Mouse (Mus musculus) C2C12 (cell line): ENCODE measurements around the gene Clybl. TPM values are rescaled to one million over a fixed set of nuclear protein-coding genes. Genes with fewer than 3 reads are reported as not detected.

Source experiments
- H3K27me3 ChIP-seq: one replicate; pipeline ENCODE4 v1.6.1; 2011; ENCODE audit not compliant: control insufficient read depth, insufficient read depth, insufficient read length
- H3K36me3 ChIP-seq: one replicate; pipeline ENCODE4 v1.6.1; 2011; ENCODE audit not compliant: control insufficient read depth, insufficient read depth
- H3K4me3 ChIP-seq: one replicate; pipeline ENCODE4 v1.5.1; 2011; ENCODE audit warnings: mild to moderate bottlenecking, control low read depth; ENCODE audit not compliant: poor library complexity, insufficient read depth, severe bottlenecking
- H3K79me2 ChIP-seq: one replicate; pipeline ENCODE4 v1.6.1; 2011; ENCODE audit not compliant: control insufficient read depth, insufficient read depth
- H3K79me3 ChIP-seq: one replicate; pipeline ENCODE4 v1.6.1; 2011; ENCODE audit warnings: low read depth, control low read depth
- H3ac ChIP-seq: one replicate; pipeline ENCODE3; 2011; ENCODE audit warnings: low read depth; ENCODE audit not compliant: control insufficient read depth, insufficient read length
- CEBPB ChIP-seq: IDR thresholded peaks from one replicate; pipeline ENCODE4 v1.6.1; 2011; ENCODE audit warnings: low read depth, mild to moderate bottlenecking, control low read depth, moderate library complexity
- CTCF ChIP-seq: IDR thresholded peaks from one replicate; pipeline ENCODE4 v1.5.1; 2011; ENCODE audit not compliant: control insufficient read depth, insufficient read depth, insufficient read length
- FOSL1 ChIP-seq: IDR thresholded peaks from one replicate; pipeline ENCODE4 v1.8.0; 2011; ENCODE audit warnings: mild to moderate bottlenecking, low read length; ENCODE audit not compliant: poor library complexity, insufficient read depth, severe bottlenecking
- MAX ChIP-seq: IDR thresholded peaks from one replicate; pipeline ENCODE4 v1.6.1; 2011; ENCODE audit warnings: mild to moderate bottlenecking, control low read depth
- MYOD1 ChIP-seq: IDR thresholded peaks from one replicate; pipeline ENCODE4 v1.6.1; 2011; ENCODE audit warnings: low read depth; ENCODE audit not compliant: control insufficient read depth, insufficient read length
- MYOG ChIP-seq: IDR thresholded peaks from one replicate; pipeline ENCODE4 v1.6.1; 2011; ENCODE audit not compliant: control insufficient read depth, insufficient read length; ENCODE audit errors: extremely low read depth
- USF1 ChIP-seq: IDR thresholded peaks from one replicate; pipeline ENCODE4 v1.6.1; 2011; ENCODE audit warnings: low read depth, mild to moderate bottlenecking, control low read depth, moderate library complexity
- polyA plus RNA-seq: library from polyadenylated mRNA; unstranded; fragments of >200 nt; fragmentation: generic; extraction: Trizol; gene quantifications from one replicate; pipeline ENCODE4 v1.2.1, GENCODE M21; 2012; ENCODE audit warnings: missing spikeins

Clybl gene
- polyA plus RNA-seq, 1 experiment, result 5.2 TPM

DNA sequence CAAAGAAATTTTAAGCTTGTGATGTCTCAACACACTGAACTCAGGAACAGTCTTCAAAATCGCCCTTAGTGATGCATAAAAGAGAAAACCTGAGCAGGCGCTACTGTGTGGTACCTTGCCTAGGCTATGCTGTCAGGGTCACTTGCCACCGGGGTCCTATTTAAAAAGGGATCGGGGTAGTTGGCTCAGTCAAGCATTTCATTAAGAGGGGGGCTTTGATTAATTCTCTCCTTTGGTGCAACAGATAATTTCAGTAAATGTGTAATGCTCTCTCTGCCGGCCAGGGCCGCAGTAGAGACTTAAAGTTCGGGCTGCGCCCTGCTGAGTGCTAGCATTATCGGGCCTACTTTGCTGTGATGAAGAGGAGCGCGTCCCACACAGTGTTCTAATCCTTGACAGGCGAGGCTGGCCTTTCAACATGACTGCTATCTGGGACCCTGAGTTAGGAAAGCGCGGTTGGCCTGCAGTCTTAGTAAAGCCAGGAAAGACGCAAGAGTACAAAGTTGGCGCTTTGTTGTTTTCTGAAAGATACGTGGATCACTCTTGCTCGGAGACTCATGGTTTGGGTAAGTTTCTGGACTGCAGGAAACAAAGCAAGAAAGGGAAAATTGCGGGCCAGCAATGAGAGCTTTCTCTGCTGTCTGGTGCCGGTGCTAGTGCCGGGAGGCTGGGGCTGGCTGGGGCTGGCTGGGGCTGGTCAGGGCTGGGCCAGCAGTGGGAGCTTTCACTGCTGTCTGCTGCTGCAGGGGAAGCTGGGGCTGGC lies 99.0 kb downstream of the Clybl start:
- Histone ChIP-seq H3K4me3 (no peak overlapping the region), H3ac (no peak overlapping the region), H3K36me3 (no peaks in the 10 kb centered on the region), H3K79me2 (no peaks in the 10 kb centered on the region), H3K27me3 (peaks cover 3% of the 10 kb centered on the region), H3K79me3 (no peaks in the 10 kb centered on the region)
- TF ChIP-seq CTCF (no peak), FOSL1 (no peak), MYOD1 (no peak), CEBPB (no peak), USF1 (no peak), MAX (no peak), MYOG (no peak)

DNA sequence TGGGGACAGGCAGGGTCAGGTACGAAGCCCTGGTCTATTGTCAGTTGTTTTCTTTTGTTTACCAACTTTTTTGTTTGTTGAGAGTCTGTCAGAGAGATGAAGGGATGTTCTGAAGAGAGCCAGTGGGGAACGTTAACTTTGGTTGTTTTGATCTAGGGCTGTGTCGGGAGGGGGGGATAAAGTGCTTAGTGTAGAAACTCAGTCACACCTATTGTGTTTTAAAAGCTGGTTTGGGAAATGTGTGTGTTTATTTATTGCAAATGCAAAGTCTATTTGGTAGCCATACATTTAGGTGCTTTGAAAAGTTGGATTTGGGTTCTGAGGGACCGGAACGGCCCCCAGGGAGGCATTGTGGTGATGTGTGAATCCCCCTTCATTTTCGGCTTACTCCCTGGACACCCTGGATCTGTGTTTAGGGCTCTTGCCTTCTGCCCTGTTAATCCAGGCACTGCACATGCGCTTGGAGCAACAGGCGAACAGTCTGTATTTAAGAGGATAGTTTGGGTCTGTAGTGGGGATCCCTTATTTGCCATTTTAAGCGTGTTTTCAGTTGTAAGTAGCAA lies 99.6 kb downstream of the Clybl start:
- TF ChIP-seq CEBPB (no peak), MYOD1 (no peak), USF1 (no peak), MAX (no peak), MYOG (no peak), CTCF (no peak), FOSL1 (no peak)

DNA sequence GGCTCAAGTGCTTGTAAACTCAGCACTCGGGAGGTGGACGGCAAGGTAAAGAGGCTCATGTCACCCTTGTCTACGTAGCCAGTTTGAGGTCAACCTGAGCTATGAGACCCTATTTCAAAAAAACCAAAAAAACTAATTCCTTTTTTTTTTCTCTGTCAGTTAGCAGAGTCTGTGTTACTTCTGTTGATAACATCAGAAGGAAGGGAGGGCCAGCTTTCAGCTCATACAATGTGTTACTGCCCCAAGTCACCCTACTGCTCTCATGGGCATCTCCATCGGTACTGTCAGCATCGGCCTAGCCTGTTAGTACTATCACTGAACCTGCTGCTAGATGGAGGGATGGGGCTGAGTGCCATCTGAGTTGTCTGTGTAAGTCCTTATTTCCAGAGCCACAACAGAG lies 102.5 kb downstream of the Clybl start:
- H3K27me3 ChIP-seq, result peaks cover 3% of the 10 kb centered on the region
- TF ChIP-seq MAX (no peak), MYOG (no peak), CEBPB (no peak), MYOD1 (no peak), FOSL1 (no peak), USF1 (no peak), CTCF (no peak)
- no peaks in the 10 kb centered on the region for H3K79me3 ChIP-seq
- H3ac ChIP-seq, result no peak overlapping the region
- no peak overlapping the region for H3K4me3 ChIP-seq
- H3K36me3 ChIP-seq, result no peaks in the 10 kb centered on the region
- no peaks in the 10 kb centered on the region for H3K79me2 ChIP-seq

More for the DNA sequence above, 99.6 kb downstream of the Clybl start:
- Histone ChIP-seq H3K4me3 (no peak overlapping the region), H3K79me2 (no peaks in the 10 kb centered on the region), H3ac (no peak overlapping the region), H3K36me3 (no peaks in the 10 kb centered on the region), H3K27me3 (peaks cover 3% of the 10 kb centered on the region), H3K79me3 (no peaks in the 10 kb centered on the region)

DNA sequence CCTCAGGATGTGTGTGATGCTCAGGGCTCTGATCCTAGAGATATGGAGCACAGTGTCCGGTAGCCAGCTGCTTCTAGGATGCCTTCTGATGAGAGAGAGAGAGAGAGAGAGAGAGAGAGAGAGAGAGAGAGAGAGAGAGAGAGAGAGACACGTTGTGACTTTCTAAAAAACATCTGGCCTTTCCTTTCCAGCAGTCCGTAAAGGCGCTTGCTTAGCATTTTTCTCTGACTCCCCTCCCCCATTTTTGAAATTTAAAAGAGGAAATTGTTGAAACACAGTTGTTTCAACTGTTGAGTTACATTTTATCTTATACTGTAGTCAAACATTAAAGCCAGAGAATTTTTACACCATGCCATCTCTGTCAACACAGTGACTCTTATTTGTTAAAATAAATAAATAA lies 114.9 kb downstream of the Clybl start:
- Histone ChIP-seq H3K79me3 (no peaks in the 10 kb centered on the region), H3K4me3 (no peak overlapping the region), H3K27me3 (no peaks in the 10 kb centered on the region), H3K79me2 (no peaks in the 10 kb centered on the region), H3K36me3 (no peaks in the 10 kb centered on the region), H3ac (no peak overlapping the region)
- TF ChIP-seq CTCF (no peak), MYOD1 (no peak)

DNA sequence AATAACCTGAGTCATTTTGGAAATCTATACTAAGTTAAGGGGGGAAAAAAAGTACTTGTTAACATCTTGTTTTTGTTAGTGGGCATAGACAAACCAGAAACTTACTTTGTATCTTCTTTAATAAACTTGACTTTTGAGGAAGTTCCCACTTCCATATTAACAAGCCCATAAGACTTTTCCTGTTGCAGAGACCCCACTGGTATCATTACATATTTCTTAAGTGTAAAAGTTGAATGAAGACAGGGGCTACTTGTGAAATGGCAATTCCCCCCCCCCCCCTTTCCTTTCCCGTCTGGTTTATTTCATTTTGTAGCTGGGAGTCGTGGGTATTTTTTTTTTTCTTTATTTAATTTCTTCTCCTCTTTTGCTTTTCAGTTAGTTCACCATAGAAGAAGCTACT lies 115.4 kb downstream of the Clybl start:
- H3ac ChIP-seq, result no peak overlapping the region
- H3K4me3 ChIP-seq, result no peak overlapping the region
- no peaks in the 10 kb centered on the region for H3K36me3 ChIP-seq
- no peaks in the 10 kb centered on the region for H3K79me3 ChIP-seq
- TF ChIP-seq CTCF (no peak), FOSL1 (no peak), MYOG (no peak), USF1 (no peak), MAX (no peak), MYOD1 (no peak)
- H3K27me3 ChIP-seq, result no peaks in the 10 kb centered on the region
- no peaks in the 10 kb centered on the region for H3K79me2 ChIP-seq
